Mouse (Mus musculus) monocyte, adult 2 months (primary cell): ENCODE measurements around the gene Acox3.
A peak's percentile ranks its signal among the peaks of the same experiment; 100 is the strongest.
"Not testable (repeated sequence)": the region's sequence is repeated elsewhere in the genome, so short reads cannot be mapped to it uniquely, and the experiment has no call there.

Experiments used
- DNase-seq, 2 experiments: peaks; one replicate each; pipeline ENCODE4 v3.0.0; 2022; ENCODE audit warnings: low spot score in 2 of 2, low read depth in 1 of 2

Acox3 gene

DNA sequence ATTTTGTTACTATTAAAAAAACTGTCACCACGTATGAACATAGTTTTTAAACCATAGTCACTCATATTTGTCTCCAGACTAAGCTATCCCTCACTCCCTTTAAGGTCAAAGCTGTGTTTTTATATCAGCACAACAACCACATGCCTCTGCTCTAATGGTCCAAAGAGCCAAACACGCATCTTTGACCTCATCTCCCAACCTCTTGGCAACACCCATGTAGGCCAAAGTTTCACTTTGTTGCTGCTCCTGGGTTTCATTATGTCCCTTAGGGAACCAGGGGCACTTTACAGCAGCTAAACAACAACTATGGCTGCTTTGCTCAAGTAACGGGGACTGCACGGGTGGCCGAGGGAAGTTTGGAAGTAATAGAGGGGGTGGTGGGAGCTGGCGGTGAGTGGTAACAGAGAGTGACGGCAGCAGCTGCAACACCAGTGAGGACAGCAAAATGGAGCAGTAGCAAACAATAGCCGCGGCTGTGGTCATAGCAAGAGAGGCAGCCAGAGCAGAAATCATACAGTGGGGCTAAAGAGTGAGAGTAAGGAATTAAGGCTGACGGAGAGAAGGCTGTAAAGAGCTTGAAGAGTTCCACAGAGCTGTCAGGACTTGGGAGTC lies 6.3 kb upstream of the Acox3 start:
- no peak for DNase-seq

GRCm38 (mm10) chr5:35578411-35578810 lies 4.4 kb upstream of the Acox3 start:
- DNase-seq = no peak

- no peak for DNase-seq
Observed at GRCm38 (mm10) chr5:35579247-35579893, 3.5 kb upstream of the Acox3 start.

DNA sequence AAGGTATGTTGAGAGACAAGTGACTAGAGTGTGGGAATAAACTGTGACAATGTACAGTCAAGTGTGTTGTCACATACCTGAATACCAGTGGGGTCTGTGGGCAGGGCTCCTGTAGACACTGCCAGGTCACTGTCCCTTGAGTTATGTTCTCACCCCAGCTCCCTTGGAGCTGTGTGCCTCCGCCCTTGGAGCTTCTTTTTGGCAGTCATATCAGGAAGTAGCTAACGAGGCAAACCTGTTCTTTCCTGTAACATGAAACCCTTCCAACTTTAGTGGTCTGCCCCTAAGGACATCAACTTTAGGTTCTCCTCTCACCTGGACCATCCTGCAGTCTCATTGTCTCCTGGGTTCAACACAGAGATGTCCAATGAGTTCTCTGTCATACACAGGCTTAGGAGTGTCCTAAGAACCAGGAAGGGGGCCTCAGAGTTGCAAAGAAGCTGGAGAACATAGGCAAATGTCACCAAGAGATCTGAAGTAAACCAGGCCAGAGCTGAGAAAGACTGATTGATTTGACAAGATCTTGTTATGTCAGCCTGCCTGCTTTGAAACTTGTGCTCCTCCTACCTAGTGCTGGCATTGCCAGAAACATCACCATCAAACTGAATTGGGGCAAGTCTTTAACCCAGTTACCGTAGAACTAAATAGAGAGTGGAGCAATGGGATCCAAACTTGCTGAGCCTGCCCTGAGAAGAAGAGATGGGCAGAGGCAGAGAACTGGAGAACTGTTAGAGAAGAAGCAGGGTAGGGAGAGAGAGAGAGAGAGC lies 2.5 kb upstream of the Acox3 start:
- DNase-seq = no peak

- DNase-seq = peak; percentile 48 to 58
Observed at GRCm38 (mm10) chr5:35583221-35583783, 462 bp downstream of the Acox3 start.

GRCm38 (mm10) chr5:35584259-35584658 lies 1.4 kb downstream of the Acox3 start:
- not testable (repeated sequence) for DNase-seq

- DNase-seq = no peak
Observed at GRCm38 (mm10) chr5:35591497-35591896, 8.7 kb downstream of the Acox3 start.

DNA sequence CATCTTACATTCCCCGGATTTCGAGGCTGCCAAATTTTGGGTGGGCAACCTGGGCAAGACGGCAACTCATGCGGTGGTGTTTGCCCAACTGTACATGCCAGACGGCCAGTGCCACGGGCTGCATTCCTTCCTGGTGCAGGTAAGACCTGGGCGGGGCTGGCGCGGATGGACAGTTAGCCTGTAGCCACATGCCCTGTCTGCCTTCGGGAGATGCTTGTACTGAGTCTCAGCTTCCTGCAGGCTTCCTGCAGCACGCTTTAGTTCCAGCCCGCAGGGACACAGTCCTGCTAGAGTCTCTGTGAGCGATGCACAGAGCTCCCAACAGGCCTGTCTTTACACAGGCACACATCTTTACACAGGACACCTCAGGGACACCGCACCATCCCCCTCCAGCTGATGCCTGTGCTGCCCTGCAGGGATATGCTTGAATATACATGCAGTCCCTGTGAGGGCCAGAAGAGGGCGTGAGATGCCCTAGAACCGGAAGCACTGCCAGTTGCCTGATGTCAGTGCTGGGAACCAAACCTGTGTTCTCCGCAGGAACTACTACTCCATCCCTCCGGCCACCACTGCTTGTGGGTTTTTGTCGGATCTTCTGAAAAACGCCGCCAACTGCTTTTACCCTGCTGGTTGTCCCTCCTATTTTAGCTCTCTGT lies 9.4 kb downstream of the Acox3 start:
- no peak for DNase-seq

GRCm38 (mm10) chr5:35592824-35593223 lies 10.0 kb downstream of the Acox3 start:
- no peak for DNase-seq

GRCm38 (mm10) chr5:35593272-35593671 lies 10.4 kb downstream of the Acox3 start:
- no peak for DNase-seq

DNA sequence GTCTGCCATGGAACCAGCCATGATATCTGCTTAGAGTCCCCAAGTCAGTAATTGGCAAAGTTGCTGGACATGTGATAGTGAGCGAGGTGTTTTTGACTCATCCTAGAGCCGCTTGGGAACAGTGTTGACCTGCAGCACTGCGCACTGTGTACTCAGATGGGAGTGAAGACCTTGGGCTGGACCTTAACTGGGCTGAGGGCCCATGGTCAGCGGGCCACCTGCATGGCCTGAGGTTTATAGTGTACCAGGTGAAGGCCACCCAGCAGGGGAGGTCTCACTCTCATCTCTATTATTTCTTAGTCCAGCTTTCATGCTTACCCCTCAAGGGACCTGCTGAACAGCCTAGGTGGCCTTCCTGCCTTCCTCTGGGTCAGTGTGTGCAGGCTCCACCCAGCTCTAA lies 11.9 kb downstream of the Acox3 start:
- no peak for DNase-seq

DNA sequence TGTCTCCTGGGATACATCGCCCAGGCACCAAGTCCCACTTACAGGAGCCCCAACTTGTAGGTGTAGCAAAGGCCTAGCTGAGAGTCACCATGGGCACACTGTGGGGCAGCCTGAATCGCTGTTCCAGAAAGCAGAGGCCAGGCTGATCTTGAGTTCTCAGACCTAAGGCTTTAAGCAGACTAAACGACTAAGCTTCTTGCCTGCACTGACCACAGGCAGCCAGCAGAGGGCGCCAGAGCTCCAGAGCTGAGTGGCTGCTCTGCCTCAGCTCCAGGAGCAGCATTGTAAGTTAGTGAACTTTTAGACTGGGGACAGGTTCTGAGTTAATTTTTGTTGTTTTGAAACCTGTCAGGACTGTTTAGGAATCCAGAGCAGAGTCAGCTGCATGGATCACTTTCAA lies 12.9 kb downstream of the Acox3 start:
- DNase-seq = peak in 1 of 2 experiments; percentile 50

- DNase-seq = no peak
Observed at GRCm38 (mm10) chr5:35596169-35597160, 13.6 kb downstream of the Acox3 start.

GRCm38 (mm10) chr5:35600233-35600632 lies 17.4 kb downstream of the Acox3 start:
- no peak for DNase-seq

DNA sequence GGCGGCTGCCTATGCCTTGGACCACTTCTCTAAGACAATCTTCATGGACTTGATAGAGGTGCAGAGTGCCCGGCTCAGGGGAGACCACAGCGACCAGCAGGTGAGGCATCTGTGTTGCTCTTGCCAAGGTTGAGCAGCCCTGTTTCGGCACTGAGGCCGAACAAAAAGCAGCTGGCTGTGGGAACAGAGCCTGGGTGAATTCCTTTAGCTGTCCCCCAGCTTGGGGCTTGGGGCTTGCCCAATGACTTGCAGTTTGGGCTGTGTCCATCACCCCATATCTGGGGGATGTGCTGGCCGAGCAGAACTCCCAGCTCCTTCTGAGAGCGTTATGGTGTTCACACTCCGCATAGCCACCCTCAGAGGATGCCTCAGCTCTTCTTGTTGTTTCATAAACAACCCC lies 18.7 kb downstream of the Acox3 start:
- no peak for DNase-seq

DNA sequence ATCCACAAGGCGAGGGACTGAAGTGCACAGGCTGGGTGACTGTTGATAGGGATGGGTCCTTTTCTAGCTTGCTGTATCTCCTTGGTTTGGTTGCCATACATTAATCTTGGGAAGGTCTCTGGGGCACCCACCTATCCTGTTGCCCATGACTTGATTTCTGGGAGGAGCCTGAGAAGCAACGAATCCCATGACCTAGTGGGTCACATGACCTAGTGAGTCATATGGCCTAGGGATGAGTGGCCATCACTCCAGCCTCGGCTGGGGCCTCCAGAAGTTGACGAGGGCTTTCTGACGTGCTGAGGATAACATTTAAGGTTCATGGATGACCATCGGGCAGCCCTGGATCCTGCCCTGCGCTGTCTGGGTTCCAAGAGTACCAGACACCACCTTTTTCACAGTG lies 22.5 kb downstream of the Acox3 start:
- DNase-seq = no peak

DNA sequence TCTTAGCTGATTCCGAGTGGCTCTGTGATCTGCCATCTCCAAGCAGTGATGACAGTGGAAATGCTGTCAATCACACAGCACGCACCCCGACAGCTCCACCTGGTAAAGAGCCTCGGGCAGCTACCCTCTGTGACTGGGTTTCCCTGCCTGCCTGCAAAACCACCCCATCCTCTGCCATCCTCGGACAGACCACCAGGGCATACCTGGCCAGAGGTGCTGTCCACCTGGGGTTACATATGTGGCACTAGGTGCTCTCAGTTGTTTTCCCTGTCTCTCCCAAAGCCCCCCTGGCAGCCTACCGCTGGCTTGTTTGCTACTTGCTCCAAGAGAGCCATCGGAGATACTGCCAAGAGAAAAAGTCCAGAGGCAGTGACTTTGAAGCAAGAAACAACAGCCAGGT lies 24.0 kb downstream of the Acox3 start:
- DNase-seq = no peak

DNA sequence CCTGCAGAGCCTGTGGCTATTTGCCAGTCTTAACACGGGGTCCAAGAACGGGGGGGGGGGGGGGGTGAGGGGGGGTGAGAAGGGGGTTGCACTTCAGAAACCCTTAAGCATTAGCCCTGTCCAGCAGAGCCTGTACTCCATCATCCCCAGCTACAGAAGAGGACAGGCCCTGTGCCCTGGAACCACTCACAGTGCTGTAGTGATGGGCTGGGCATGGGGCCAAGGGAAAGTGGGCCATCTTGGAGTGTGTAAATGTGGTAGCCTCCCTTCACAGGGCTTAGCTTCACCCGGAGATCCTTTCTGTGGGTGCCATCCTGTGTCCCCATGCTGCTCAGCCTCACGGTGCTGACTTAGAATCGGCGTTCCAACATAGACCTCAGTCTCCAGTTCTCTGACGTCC lies 24.9 kb downstream of the Acox3 start:
- no peak for DNase-seq

- DNase-seq = no peak
Observed at GRCm38 (mm10) chr5:35608559-35608958, 25.7 kb downstream of the Acox3 start.

GRCm38 (mm10) chr5:35609381-35609780 lies 26.5 kb downstream of the Acox3 start:
- DNase-seq = no peak
